Mouse (Mus musculus): Measurements from ENCODE around the gene Ralgapb. TPM values are rescaled to one million over a fixed set of nuclear protein-coding genes. Genes with fewer than 3 reads are reported as not detected.

The Ralgapb gene
- total and polyA plus RNA-seq, 2 experiments from 2014 or later = 17.8 to 66.1 TPM

- WGBS = 88% methylated on average over 1 of the region's 1 CpGs
- H3K4me2 ChIP-seq (ENCODE audit: low read depth, low read length) = no peak overlapping the region
- DNase-seq (ENCODE audit: low spot score) (no peak), ATAC-seq (no peak)
- no peak for TF ChIP-seq CTCF (IDR thresholded peaks at IDR 0.05; ENCODE audit: low read depth)
- no peak overlapping the region for H3K9ac ChIP-seq (replicated peaks; ENCODE audit: low read length)
- no peaks in the 10 kb centered on the region for H3K27me3 ChIP-seq (ENCODE audit: insufficient read depth, low read length)
- H3K4me3 ChIP-seq (ENCODE audit: low read length) = no peak overlapping the region
- peaks cover 34% of the 10 kb centered on the region for H3K36me3 ChIP-seq (ENCODE audit: insufficient read depth, low read length)
- H3K4me1 ChIP-seq (ENCODE audit: insufficient read depth, low read length) = no peaks in the 10 kb centered on the region
- no peak overlapping the region for H3K27ac ChIP-seq
- no peaks in the 10 kb centered on the region for H3K9me3 ChIP-seq (ENCODE audit: low read length)
Measured at GRCm38 (mm10) chr2:158474159-158474558, 64.5 kb downstream of the Ralgapb start.

- H3K36me3 ChIP-seq (ENCODE audit: insufficient read depth, low read length) = peaks cover 40% of the 10 kb centered on the region
- no peak for ATAC-seq
- H3K9me3 ChIP-seq (ENCODE audit: low read length) = no peaks in the 10 kb centered on the region
- H3K27ac ChIP-seq = no peak overlapping the region
- WGBS = 67% methylated on average over 3 of the region's 3 CpGs
- H3K4me2 ChIP-seq (ENCODE audit: low read depth, low read length) = no peak overlapping the region
- no peak overlapping the region for H3K9ac ChIP-seq (replicated peaks; ENCODE audit: low read length)
- H3K4me3 ChIP-seq (ENCODE audit: low read length) = no peak overlapping the region
- TF ChIP-seq CTCF (IDR thresholded peaks at IDR 0.05; ENCODE audit: low read depth) = no peak
- DNase-seq (ENCODE audit: low spot score) = no peak
- no peaks in the 10 kb centered on the region for H3K27me3 ChIP-seq (ENCODE audit: insufficient read depth, low read length)
- no peaks in the 10 kb centered on the region for H3K4me1 ChIP-seq (ENCODE audit: insufficient read depth, low read length)
Measured at GRCm38 (mm10) chr2:158477640-158478039, 68.0 kb downstream of the Ralgapb start.

GRCm38 (mm10) chr2:158498457-158498856 lies 88.8 kb downstream of the Ralgapb start:
- Histone ChIP-seq H3K36me3 (ENCODE audit: insufficient read depth, low read length) (peaks cover 45% of the 10 kb centered on the region), H3K4me2 (ENCODE audit: low read depth, low read length) (no peak overlapping the region), H3K4me1 (ENCODE audit: insufficient read depth, low read length) (no peaks in the 10 kb centered on the region), H3K27ac (no peak overlapping the region), H3K9ac (replicated peaks; ENCODE audit: low read length) (no peak overlapping the region), H3K27me3 (ENCODE audit: insufficient read depth, low read length) (no peaks in the 10 kb centered on the region), H3K9me3 (ENCODE audit: low read length) (no peaks in the 10 kb centered on the region), H3K4me3 (ENCODE audit: low read length) (no peak overlapping the region)
- 70% methylated on average over 5 of the region's 5 CpGs for WGBS
- no peak for TF ChIP-seq CTCF (IDR thresholded peaks at IDR 0.05; ENCODE audit: low read depth)
- ATAC-seq (peak; percentile 59), DNase-seq (ENCODE audit: low spot score) (no peak)

- peaks cover 17% of the 10 kb centered on the region; the same call in 1 of the 2 replicates for H3K36me3 ChIP-seq (ENCODE audit: insufficient read depth, low read length)
- no peak within 1 kb of the TSS for H3K9ac ChIP-seq (replicated peaks; ENCODE audit: low read length)
- no peak within 1 kb of the TSS for H3K27ac ChIP-seq
- WGBS = 85% methylated on average over 11 of the region's 11 CpGs
- H3K4me1 ChIP-seq (ENCODE audit: insufficient read depth, low read length) = no peaks in the 10 kb centered on the region
- DNase-seq (ENCODE audit: low spot score) (no peak), ATAC-seq (no peak)
- no peaks in the 10 kb centered on the region for H3K9me3 ChIP-seq (ENCODE audit: low read length)
- no peak within 1 kb of the TSS for H3K4me2 ChIP-seq (ENCODE audit: low read depth, low read length)
- no peaks in the 10 kb centered on the region for H3K27me3 ChIP-seq (ENCODE audit: insufficient read depth, low read length)
- no peak within 1 kb of the TSS for H3K4me3 ChIP-seq (ENCODE audit: low read length)
- no peak for TF ChIP-seq CTCF (IDR thresholded peaks at IDR 0.05; ENCODE audit: low read depth)
Measured at GRCm38 (mm10) chr2:158501836-158502812, 92.5 kb downstream of the Ralgapb start, which contains the start of gene Adig. TSS of gene Adig (plus strand) at chr2:158502612.

- H3K27ac ChIP-seq = no peak overlapping the region
- TF ChIP-seq CTCF (IDR thresholded peaks at IDR 0.05; ENCODE audit: low read depth) = no peak
- H3K27me3 ChIP-seq (ENCODE audit: insufficient read depth, low read length) = no peaks in the 10 kb centered on the region
- H3K4me3 ChIP-seq (ENCODE audit: low read length) = no peak overlapping the region
- no peaks in the 10 kb centered on the region for H3K4me1 ChIP-seq (ENCODE audit: insufficient read depth, low read length)
- no peak overlapping the region for H3K4me2 ChIP-seq (ENCODE audit: low read depth, low read length)
- 89% methylated on average over 7 of the region's 7 CpGs for whole genome bisulfite sequencing
- DNase-seq (ENCODE audit: low spot score) = no peak
- H3K9ac ChIP-seq (replicated peaks; ENCODE audit: low read length) = no peak overlapping the region
- ATAC-seq = no peak
- no peaks in the 10 kb centered on the region for H3K9me3 ChIP-seq (ENCODE audit: low read length)
- H3K36me3 ChIP-seq (ENCODE audit: insufficient read depth, low read length) = peaks cover 10% of the 10 kb centered on the region; the same call in 1 of the 2 replicates
Measured at GRCm38 (mm10) chr2:158503226-158503625, 93.6 kb downstream of the Ralgapb start.

- Histone ChIP-seq H3K4me3 (ENCODE audit: low read length) (no peak overlapping the region), H3K27ac (no peak overlapping the region), H3K27me3 (ENCODE audit: insufficient read depth, low read length) (no peaks in the 10 kb centered on the region), H3K9me3 (ENCODE audit: low read length) (no peaks in the 10 kb centered on the region), H3K4me2 (ENCODE audit: low read depth, low read length) (no peak overlapping the region), H3K4me1 (ENCODE audit: insufficient read depth, low read length) (no peaks in the 10 kb centered on the region), H3K36me3 (ENCODE audit: insufficient read depth, low read length) (peaks cover 10% of the 10 kb centered on the region; the same call in 1 of the 2 replicates), H3K9ac (replicated peaks; ENCODE audit: low read length) (no peak overlapping the region)
- 68% methylated on average over 4 of the region's 4 CpGs for WGBS
- DNase-seq (ENCODE audit: low spot score) (no peak), ATAC-seq (no peak)
- TF ChIP-seq CTCF (IDR thresholded peaks at IDR 0.05; ENCODE audit: low read depth) = no peak
Measured at GRCm38 (mm10) chr2:158503671-158504070, 94.0 kb downstream of the Ralgapb start.

- no peak for ATAC-seq
- Histone ChIP-seq H3K27ac (no peak overlapping the region), H3K9ac (replicated peaks; ENCODE audit: low read length) (no peak overlapping the region), H3K4me2 (ENCODE audit: low read depth, low read length) (no peak overlapping the region), H3K27me3 (ENCODE audit: insufficient read depth, low read length) (no peaks in the 10 kb centered on the region), H3K9me3 (ENCODE audit: low read length) (no peaks in the 10 kb centered on the region), H3K4me3 (ENCODE audit: low read length) (no peak overlapping the region), H3K36me3 (ENCODE audit: insufficient read depth, low read length) (no peaks in the 10 kb centered on the region), H3K4me1 (ENCODE audit: insufficient read depth, low read length) (no peaks in the 10 kb centered on the region)
- no peak for DNase-seq (ENCODE audit: low spot score)
- no peak for TF ChIP-seq CTCF (IDR thresholded peaks at IDR 0.05; ENCODE audit: low read depth)
- 84% methylated on average over 5 of the region's 5 CpGs for WGBS
Measured at GRCm38 (mm10) chr2:158506475-158506874, 96.8 kb downstream of the Ralgapb start.
